Mouse (Mus musculus) liver, embryonic 14.5 days (tissue): ENCODE results near the gene Tmem37.

Experiments
- CTCF ChIP-seq: IDR thresholded peaks from 2 replicates; pipeline ENCODE4 v1.5.1; 2016; ENCODE audit warnings: antibody characterized with exemption, low read depth, control low read depth
- EP300 ChIP-seq: IDR thresholded peaks from 2 replicates; pipeline ENCODE4 v1.6.1; 2016; ENCODE audit warnings: antibody characterized with exemption, low read depth

- TF ChIP-seq CTCF = no peak
- TF ChIP-seq EP300 = no peak
These were observed 29.3 kb downstream of the Tmem37 start for GRCm38 (mm10) chr1:120044584-120044983.
